Mouse (Mus musculus): Measurements from ENCODE around the gene Cd37. TPM values are rescaled to one million over a fixed set of nuclear protein-coding genes. Genes with fewer than 3 reads are reported as not detected.
"Not testable (repeated sequence)": the region's sequence is repeated elsewhere in the genome, so short reads cannot be mapped to it uniquely, and the experiment has no call there.

Cd37 gene
- 7.3 and 40.7 TPM in 2 replicates for total RNA-seq (2021)
- long read RNA-seq, experiment 1, partial matches to known transcripts = 2 of 9 reads
- long read RNA-seq, experiment 1, other reads (novel, unspliced or antisense) = 3 of 9 reads
- long read RNA-seq, experiment 2, partial matches to known transcripts = 0 of 3 reads
- long read RNA-seq, experiment 2, other reads (novel, unspliced or antisense) = 1 of 3 reads

DNA sequence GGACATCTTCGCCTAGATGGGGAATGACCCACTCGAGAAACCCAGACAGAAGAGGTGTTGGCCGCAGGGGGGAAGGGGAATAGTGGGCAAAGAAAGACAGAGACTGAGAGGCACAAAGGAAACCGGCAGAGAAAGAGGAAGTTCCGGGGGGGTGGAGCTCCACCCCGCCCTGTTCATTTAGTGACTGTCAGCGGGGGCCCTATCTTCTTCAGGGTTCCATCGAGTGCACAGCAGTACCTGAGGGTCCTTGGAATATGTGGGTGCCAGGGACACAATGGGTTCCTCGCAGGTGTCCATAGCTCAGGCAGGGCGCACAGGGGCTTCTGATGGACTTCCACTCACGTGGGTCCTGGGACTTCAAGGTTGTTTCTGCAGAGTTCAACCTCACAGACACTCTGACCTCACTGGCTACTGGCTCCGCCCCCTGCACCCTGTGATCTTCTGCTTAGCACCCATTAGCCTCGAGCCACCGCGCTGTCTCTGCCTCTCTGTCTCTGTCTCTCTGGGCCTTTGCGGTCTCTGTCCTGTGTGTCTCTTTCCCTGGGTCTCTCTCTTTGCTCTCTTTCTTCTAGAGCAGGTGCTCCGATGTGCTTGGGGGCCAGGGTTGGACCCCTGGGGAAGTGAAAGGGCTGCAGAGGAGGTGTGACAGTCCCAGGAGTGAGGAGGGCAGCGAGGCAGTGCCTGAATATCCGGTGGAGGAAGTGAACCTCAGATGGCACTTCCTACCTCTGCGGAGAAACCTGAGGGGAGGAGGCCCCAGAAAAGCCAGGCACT is at the start of gene Cd37:
TSS of gene Cd37 (minus strand) at position 393 of the 774 bp plus-strand sequence.
- DNase-seq = peak; percentile 31

DNA sequence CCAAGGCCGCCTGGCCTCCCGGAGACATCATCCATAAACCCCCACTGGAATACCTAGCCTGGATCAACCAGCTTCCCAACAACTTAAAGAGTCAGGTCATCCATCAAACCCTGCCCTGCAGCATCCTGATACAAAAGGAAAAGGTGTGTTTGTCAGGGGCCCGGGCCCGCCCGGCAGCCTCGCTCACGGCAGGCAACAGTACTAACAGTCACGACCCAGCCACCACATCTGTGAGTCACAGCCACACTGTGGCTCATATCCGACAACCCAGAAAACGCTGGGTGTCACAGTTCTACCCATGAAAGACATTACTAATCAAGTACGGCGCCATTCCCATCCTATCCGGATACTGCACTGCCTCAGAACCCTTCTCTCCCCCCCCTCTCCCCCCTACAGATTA is 47.6 kb upstream of the Cd37 start:
- no peak for DNase-seq

DNA sequence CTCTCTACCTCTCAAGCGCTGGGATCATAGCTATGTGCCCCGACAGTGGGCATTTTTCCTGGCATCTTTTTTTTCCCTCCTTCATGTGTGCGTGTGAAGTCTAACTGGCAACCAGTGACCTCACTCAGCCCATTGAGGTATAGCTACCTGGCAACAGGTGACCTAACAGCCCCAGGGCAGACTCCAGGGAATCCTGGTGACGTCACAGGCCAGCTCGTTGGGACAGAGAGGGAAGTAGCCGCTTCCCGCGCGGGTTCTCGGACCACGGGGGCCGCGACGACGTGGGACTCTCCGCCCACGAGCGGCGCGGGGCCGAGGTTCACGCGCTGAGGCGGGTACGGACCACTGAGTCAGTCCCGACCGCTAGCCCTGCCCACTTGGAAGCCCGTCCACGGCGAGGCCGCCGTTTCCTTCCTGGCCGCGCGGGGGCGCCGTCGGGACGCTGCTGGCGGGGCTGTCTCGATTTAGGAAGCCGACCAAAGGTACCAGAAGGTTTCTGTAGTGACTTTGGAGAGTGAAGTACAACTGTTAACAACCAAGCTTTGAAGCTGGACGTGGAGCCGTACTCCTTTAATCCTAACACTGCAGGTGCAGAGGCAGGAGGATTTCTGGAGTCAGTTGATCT is 38.3 kb upstream of the Cd37 start, which contains the start of gene Slc6a21:
TSS of gene Slc6a21 (plus strand) at position 378 of the 625 bp plus-strand sequence.
- DNase-seq = peak; percentile 91

DNA sequence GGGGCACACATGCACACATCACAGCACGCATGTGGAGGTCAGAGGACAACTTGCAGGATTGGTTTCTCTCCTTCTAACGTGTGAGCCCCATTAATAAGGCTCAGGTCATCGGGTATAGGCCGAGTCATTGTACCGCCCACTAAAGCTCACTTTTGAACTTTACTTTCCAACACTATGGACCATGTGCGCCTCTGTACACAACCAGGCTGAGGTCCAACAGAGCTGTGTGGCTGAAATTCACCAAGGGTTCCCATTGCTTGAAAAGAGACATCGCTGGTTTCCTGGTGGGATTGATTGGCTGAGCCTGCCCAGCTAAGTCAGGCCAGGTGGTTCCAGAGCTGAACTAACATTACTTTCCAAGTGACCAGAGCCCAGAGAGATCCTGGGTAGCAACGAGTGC is 34.8 kb upstream of the Cd37 start:
- DNase-seq = no peak

DNA sequence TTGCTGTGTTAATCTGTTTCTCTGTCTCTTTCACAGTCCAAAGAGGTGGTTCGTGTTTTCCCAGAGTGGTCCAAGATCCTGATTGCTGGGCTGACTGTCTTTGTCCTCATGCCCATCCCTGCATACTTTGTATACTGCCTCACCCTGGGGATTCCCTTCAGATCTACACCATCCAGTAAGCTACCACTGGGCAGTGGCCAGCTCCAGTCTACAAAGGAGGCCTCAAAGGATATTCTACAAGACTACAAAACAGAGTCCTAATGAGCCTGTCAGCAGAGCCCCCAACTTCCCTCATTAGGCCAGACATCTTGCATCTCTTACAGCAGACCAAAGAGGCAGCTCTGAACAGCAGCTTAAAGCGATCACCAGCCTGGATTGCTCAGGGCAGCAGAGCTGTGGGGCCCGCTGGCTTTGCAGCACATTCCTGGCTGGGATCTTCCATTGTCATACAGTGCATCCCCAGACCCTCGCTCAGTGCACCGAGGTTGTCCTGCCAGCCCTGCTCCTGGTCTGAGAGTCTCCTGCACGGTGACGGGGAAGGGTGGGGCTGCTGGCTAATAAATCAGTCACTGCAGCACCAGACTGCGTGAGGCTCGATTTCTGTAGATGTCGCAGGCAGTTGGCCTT is 34.0 kb upstream of the Cd37 start:
- no peak for DNase-seq

DNA sequence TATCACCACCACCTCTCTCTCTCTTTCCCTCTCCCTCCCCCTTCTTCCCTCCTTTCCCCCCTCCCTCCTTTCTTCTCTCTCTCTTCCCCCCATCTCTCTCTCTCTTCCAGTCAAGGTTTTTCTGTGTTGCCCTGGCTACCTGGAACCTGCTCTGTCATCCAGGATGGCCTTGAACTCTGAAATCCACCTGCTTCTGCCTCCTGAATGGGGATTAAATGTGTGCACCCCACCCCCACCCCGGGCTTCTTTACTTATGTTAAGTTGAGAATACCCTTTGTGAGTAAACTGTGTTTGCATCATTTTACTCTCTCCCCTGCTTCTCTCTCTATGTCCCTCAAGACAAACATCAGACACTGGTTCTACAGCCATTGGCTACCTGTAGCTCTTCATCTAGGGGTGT is 26.6 kb upstream of the Cd37 start:
- no peak for DNase-seq

DNA sequence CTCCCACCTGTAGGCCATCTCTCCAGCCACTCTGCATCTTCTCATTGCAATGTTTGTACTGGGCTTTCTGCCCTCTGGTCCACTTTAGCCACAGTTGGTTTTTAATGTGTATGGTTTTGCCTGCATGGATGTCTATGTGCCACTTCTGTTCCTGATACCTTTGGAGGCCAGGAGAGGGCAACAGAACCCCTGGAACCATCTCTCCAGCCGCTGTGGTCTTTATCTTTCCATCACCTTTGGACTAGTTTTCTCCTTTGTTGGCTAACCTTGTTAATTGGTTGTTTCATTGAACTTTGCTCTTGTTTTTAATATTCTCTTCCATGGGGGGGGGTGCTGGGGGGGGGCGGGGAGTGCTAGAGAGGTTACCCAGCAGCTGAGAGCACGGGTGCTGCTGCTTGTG is 25.4 kb upstream of the Cd37 start:
- DNase-seq = no peak

DNA sequence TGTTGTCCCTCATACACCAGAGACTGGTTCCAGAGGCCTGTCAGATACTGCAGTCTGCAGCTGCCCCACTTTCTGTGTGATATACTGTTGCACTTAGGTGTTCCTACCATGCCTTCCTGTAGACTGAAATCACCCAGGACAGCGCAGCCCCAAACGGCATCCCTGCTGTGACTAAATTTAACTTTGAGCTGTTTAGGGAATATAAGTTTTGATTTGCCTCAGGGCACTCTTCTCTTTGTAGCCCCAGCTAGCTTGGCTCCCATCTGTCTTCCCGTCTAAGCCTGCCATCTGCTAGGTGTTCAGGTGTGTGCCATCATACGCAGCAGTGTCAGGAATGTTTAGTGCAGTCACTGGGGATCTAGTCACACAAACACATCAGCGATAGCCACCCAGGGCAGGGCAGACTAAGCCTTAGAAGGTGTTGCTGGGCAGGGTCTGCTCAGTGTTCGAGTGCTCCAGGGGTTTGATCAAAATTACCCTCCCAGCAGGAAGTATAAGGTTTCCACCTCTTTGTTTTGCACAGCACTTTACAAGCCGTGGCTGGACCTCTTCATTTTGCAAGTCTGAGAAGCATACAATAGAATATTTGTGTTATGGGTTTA is 24.2 kb upstream of the Cd37 start:
- no peak for DNase-seq

DNA sequence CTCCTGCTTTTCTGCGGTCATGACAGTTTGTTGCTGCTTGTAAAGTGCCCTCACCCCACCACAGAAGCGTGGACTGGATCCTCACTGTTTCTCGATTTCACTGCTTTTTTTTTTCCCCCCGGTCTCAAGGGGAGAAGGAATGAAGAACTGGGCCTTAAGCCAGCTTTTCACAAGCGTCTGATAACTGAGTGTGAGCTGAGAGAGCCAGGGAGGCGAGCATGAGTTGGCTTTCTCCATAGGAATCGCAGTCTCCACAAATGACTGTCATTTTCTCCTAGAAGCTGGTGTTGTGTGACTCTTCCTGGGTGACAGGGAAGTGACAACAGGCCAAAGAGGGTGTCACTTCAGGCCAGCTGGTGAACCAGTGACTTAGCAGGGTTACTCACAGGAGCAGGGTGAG is 23.4 kb upstream of the Cd37 start:
- no peak for DNase-seq

DNA sequence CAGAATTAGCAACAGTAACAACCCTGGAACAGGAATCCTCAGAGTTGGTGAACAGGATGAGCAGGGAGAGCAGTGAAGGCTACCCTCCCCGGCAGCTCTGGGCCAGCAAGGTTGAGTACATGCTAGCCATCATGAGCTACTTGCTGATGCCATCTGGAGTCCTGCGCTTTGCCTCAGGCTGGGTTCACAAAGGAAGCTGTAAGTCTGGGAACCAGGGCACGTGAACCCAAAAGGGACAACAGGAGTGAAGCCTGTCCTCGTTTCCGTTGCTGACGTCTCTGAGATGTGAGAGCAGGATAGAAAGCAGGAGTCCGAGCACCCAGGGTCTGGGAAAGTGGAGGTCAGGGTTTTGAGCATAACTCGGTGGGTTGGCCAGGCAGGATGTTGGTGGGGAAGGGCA is 20.4 kb upstream of the Cd37 start:
- DNase-seq = no peak

DNA sequence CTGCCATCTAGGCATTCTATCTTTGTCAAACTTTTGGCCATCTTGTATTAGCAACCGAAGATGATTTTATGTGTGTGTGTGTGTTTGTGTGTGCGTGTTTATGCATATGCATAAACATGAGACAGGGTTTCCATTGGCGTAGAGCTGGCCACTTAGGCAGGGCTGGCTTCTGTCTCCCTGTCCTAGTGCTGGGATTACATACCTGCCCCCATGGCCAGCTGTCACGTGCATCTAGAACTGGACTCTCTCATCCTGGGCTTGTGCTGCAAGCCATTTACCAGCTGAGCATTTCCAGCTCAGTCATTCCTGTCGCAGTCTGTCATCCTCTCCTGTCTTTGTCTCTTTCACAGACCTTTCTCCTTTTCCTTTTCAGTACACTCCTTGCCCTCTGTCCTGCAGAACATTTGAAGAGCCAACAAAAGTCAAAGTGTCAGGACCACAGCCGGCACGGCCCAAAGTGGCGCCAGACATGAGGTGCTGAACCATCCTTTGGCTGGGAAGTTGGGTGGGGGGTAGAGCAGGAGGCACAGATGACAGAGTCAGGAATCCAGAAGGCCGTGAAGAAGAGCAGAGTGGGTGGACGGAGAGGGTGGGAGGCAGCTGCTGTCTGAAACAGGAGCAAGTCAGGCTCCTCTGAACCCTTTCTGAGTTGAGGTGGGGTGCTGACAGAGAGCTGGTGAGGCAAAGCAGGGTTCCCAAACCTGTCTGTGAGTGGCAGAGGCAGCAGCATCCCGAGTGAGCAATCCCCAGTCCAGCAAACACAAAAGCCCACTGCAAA is 18.3 kb upstream of the Cd37 start:
- no peak for DNase-seq

DNA sequence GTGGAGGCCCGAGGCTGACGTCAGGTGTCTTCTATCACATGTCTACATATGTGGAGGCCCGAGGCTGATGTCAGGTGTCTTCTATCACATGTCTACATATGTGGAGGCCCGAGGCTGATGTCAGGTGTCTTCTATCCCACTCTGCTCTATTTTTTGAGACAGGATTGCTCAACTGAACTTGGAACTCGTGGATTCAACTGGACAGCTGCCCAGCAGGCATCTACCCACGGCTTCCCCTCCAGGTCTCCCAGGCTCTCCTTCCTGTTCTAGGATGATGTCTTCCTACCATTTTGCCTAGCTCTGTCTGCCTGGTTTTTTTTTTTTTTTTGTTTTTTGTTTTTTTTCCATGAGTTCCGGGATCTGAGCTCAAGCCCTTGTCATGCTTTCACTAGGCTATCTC is 16.9 kb upstream of the Cd37 start:
- DNase-seq = not testable (repeated sequence)

DNA sequence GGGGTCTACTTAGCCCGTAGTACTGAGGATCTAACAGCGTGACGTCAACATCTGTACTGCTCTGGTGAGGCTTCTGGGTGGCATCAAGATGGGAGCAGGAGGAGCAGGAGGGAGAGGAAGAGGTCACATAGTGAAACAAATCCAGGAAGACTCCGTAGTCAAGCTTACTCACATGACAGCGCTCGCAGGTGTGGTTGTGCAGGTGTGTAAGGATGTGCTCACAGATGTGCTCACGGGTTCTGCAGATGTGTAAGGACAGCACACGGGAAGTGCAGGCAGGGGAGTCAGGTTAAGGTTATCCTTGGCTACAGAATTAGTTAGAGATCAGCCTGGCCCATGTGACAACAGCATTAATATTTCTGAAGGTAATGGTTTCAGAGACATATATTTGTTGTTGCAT is 14.9 kb upstream of the Cd37 start:
- DNase-seq = no peak

DNA sequence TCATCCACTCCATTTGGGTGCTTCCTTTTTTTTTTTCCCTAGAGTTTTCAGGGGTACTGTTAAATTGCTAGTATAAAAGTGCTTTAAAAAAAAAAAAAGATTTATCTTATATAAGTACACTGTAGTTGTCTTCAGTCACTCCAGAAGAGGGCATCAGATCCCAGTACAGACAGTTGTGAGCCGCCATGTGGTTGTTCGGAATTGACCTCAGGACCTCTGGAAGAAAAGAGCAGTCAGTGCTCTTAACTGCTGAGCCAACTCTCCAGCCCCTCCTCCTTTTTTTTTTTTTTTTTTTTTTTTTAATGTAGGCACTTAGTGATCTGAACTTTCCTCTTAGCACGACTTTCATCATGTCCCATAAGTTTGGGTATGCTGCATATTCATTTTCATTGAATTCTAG is 8.8 kb upstream of the Cd37 start:
- DNase-seq = no peak

DNA sequence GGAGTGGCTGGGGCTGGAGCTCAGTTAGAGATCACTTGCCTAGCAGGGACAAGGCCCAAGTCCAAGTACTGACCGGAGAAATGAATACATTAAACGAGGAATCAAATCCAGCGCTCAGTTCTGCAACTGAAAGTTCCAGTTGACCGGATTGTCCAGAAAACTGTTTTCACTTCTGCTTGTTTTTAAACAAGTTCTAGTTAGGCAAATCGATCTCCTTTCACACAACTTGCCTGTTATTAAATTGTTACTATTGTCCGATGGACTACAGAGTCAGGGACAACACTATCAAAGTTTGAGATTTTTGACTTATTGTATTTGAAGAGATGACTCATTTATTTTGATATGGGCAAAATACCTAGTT is 2.5 kb upstream of the Cd37 start:
- no peak for DNase-seq

DNA sequence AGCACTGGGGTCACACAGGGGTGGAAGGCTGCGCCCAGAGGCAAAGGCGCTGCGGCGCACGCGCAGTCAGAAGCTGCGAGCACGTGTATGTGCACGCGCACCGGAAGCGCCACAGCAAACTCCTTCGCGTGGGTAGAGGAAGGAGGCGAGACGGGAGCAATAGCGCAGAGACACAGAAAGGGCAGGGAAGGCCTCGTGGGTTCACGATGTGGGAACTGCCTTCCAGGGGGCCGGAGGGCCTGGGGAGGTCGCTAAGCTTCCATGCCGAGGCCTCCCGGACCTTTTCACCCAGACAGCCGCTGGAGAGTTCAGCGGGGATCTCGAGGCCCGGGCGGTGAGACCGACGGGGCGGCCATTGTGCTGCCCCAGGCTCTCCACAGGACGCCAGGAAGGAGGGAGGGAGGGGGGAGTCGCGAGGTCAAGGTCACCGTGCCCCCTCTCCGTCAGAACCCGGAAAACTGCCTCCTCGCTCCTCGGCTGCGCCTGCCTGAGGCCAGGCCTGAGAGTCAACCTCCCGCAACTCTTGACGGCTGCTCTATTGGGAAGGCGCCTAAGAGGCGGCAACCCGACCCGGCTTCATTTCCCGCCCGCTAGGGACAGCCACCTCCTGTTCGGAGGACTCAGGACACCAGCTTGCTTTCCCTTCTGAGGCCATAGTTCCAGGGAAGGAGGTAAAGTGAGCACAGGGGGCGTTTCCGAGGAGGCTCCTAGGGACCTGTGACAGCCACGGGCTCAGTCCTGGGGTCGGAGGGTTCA is 1.9 kb upstream of the Cd37 start, which contains the start of gene Slc6a16:
TSS of gene Slc6a16 (plus strand) at position 453 of the 756 bp plus-strand sequence.
- DNase-seq = peak; percentile 60

DNA sequence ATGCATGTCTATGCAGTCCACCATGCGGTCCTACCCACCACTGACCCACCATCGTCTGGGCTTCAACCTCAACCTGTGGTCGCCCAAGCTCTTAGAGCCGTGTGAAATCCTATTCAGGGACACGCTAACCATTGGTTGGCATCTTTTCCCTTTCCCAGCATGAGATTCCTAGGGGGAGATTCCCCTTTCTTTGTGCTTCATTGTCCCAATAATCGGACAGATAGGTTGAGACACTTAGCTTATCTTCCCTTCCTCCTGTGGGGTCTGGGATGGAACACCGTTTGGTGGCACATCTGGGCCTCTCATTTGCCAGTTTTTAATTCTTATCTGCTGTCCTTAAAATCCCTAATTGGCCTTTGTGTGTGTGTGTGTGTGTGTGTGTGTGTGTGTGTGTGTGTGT is 1.2 kb upstream of the Cd37 start:
- no peak for DNase-seq

DNA sequence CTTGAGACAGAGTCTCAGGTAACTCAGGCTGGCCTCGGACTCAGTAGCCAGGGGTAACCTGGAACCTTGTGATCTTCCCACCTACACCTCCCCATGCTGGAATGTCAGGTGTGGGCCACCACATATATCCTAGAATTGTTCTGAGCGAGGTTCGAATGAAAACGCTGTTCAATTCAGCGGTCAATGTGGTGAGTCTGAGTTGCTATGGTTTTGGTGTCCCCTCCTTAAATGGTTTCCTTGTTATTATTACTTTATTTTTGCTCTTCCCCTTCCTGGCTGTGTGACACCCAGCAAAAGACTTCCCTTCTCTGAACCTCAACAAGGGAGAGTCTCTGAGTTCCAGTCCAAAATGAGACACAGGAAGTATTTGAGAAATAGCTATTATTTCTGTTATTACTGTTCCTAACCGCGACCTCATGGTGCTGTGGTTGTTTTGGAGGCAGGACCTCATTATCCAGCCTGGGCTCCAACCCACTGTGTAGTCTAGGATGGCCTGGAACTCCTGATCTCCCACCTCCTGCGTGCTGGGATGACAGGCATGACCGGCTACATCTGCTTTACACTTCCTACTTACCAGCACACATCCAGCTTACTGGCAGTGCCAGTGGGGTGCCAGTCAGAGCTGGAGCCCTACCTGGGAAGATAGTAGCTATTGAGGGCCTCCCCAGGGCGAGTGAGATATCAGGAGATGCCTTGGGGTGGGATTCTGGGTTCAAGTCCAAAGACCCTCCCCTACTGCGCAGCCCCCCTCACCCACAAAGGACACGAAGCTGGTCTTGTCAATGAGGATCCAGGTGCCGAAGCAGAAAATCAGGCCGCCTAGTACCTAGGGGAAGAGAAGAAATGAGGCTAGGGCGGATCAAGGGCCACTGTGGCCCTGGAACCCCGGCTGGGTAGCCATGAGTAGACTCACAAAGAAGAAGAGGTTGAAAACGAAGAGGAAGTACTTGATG is 892 bp downstream of the Cd37 start:
- no peak for DNase-seq

DNA sequence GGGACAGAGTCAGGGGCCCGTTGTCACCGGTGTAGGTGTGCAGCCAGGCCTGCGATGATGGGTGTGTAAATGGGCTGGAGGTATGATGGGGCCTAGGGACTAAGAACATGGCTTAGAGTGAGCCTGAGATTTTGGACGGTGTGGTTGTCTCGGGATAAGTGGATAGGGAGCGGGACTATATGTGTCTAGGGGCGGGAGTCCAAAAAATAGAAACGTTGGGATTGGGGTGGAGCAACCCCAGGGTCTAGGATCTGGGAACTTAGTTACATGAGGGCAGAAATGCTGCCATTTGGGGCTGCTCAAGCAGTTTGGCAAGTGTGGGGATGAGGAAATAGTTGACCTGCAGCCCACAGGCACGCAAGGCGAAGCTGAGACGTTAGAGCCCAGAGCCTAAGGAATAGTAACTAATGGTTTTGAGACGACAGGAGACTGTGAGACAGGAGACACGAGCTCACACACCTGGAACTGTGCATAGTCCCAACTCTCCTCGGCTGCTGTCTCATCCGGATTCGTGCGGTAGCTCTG is 3.2 kb downstream of the Cd37 start:
- no peak for DNase-seq
